Mouse (Mus musculus) layer of hippocampus, postnatal 10 days (tissue): ENCODE measurements around the gene Pros1. TPM values are rescaled to one million over a fixed set of nuclear protein-coding genes. Genes with fewer than 3 reads are reported as not detected.

Experiments used
- microRNA-seq, 2 experiments: library from miRNA; unstranded; fragments of <30 nt; microRNA quantifications; one replicate each; pipeline ENCODE4 v1.2.0; 2021
- total RNA-seq, 2 experiments: library from RNA; stranded (reverse); gene quantifications; 2 replicates each; pipeline ENCODE4 v1.2.3; 2021

The Pros1 gene
- total RNA-seq, 2 experiments from 2014 or later, result 9.8 to 11.2 TPM

Small RNAs within 50 kb of the gene (microRNA-seq; reads per million reads assigned to microRNA genes)
- 0 reads per million in 2 experiments for gene Gm25986

Other genes with a start within 250 kb of the Pros1 start
- gene Nsun3, start 67.5 kb upstream of the Pros1 start, total RNA-seq, result 10 to 100 TPM; 10.4 to 13.2 TPM
- gene Stx19, start 39.6 kb upstream of the Pros1 start, total RNA-seq, result not detected
- gene Arl13b, start 7.3 kb upstream of the Pros1 start, total RNA-seq, result 10 to 100 TPM; 11.7 to 13.7 TPM